Mouse (Mus musculus) erythroblast, adult 5-6 weeks (primary cell): Measurements from ENCODE around the gene Spats2l. TPM values are rescaled to one million over a fixed set of nuclear protein-coding genes. Genes with fewer than 3 reads are reported as not detected.

Experiments used
- ATAC-seq: replicated peaks from 2 replicates; pipeline ENCODE4 v1.8.0; 2016; ENCODE audit warnings: moderate number of reproducible peaks, mild to moderate bottlenecking, moderate TSS enrichment, inconsistent platforms; ENCODE audit not compliant: poor library complexity, low FRiP score, severe bottlenecking
- total RNA-seq, 2 experiments: library from RNA; stranded (forward) in 1 of 2; stranded (reverse) in 1 of 2; fragments of 150-400 nt in 1 of 2; fragments of 200-764, 138-1000 nt in 1 of 2; gene quantifications; 2 replicates each; pipeline versions ENCODE4 v1.2.3 to v1.2.4; 2015 to 2017; ENCODE audit warnings: low replicate concordance in 2 of 2

Spats2l gene
- total RNA-seq (2015; ENCODE audit: low replicate concordance) (0.19 TPM in 1 of 2 replicates, not detected in the other), total RNA-seq (2017; ENCODE audit: low replicate concordance) (not detected in 2 replicates)

GRCm38 (mm10) chr1:57774001-57774667, at the start of gene Spats2l:
Spats2l (plus strand) TSS chr1:57774162.
- no peak for ATAC-seq

GRCm38 (mm10) chr1:57725268-57725667, 48.7 kb upstream of the Spats2l start:
- no peak for ATAC-seq

- ATAC-seq: no peak
These were observed 38.1 kb upstream of the Spats2l start for GRCm38 (mm10) chr1:57735877-57736276.

DNA sequence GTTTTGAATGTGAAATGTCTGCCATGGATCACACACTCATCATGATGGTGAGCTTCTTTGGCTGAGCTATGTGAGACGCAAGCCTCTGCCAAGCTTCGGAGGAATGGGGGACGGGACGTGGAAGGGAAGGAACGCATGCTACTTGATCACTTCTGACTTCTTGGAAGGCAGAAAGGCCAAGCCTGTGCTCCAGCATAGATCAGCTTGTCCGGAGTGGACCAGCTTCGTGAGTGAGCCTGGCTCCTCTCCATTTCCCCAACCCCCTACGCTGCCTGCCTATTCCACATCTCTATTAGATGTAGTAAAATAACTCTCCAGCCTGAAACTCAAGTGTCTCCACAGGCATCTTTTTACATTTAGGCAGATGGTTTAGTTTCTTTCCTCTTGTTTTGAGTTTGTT, 32.2 kb upstream of the Spats2l start:
- ATAC-seq: no peak

DNA sequence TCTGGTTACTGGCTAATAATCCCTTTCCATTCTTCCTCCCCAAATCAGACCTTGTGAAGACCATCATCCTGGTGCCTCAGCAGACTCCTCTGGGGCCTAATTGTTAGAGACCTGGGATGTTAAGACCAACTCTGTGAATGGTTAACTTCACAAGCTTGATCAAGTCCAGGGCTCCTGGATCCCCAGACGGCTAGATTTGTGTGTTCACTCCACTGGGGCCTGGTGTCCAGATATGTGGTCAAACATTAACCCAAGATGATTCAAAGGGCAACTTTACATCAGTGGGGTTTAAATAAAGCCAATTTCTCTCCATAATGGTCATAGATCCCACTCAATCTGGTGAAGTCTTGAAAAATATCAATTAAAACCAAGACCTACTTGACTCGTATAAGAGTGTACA, 31.7 kb upstream of the Spats2l start:
- ATAC-seq: no peak

DNA sequence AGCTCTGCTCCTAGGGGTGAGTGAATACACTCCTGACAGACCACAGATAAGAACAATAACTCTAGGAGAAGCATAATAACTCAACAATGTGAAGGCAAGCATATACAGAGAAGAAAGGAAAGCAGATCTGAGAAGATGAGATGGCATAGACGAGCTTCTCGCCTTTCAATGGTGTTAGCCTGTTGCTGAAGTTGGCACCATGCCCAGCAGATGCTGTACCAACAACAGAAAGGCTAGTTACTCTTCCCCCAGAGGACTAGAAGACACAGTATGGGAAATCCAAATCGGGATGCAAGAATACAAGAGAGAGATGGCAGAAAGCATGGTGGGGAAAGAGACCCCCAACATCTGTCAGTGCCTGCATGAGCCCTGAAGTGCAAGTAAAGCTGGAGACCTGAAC, 22.2 kb upstream of the Spats2l start:
- no peak for ATAC-seq

DNA sequence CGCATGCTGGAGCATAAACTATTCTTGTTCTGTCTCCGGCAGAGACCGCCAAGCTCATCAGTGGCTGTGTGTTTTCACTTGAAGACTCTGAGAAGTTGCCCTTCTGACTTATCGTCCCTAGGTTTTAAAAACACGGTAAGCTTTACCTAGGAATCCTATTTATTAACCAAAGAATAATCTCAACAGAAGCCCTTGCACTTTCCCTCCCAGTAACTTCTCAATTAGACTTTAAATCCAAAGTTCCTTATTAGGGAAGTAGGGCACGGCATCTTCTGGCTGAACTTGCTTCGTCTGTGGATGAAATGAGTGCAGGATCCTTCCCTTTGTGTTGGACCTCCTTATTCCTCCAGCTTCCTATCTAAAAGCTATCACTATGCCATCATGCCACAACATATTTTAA, 7.6 kb upstream of the Spats2l start:
- no peak for ATAC-seq

GRCm38 (mm10) chr1:57773326-57773725, 636 bp upstream of the Spats2l start:
- no peak for ATAC-seq

GRCm38 (mm10) chr1:57774668-57775495, 920 bp downstream of the Spats2l start:
- no peak for ATAC-seq

DNA sequence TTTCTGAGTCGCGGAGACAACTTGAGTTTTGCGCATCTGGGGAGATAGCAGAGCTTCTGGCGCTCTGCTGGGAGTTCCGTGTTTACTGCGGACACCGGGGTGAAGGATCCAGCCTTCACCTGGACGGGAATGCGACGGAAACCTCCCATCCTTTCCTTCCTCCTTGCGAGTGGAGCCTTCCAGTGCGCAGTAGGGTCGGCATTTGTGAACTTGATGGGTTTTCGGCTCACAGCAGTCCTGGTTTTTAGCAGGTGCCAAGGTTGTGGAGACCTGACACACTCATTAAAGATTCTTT, 1.5 kb downstream of the Spats2l start:
- no peak for ATAC-seq

DNA sequence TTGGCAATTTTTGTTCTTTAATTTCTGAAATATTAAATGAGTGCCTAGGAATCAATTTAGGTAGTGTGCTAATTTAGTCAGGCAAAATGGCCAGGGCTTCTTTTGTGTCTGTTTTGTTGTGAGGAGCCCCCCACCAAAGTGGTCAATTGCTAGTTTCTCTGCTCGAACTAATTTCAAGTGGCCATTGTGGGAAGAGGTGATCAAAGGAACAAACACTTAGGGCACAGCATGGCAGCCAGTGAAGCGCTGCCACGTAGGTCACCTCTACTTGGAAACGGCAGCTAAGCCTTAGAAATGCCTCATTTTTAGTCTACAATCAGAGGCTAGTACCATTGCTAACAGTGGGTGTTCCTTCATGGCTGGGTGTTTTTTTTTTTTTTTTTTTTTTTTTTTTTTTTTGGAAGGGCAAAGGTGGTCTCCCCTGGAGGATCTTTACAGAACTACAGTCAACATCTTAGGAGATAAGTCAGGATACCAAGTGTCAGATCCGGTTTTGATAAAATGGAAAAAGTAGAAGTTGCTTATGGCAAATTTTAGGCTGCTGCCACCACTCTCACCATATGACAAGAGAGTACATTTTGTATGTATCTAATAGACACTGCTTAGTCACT, 2.8 kb downstream of the Spats2l start:
- no peak for ATAC-seq

DNA sequence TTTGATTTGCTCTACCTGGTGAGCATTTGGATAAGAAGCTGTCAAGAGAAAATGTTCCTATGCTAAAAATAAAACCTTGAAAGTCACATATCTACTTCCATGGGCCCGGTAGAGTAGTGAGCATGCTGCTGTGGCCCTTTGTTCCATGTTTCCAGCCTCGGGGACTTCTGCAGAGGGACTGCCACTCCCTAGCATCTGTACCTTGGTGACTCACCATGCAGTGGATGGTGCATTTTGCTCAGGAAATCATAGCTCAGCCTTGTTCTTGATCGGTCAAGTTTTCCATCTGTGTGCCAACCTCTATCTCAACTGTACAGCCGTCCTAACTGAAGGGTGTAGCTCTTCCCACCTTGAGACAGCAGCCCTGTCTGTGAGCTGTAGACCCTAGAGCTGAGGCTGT, 10.3 kb downstream of the Spats2l start:
- no peak for ATAC-seq

DNA sequence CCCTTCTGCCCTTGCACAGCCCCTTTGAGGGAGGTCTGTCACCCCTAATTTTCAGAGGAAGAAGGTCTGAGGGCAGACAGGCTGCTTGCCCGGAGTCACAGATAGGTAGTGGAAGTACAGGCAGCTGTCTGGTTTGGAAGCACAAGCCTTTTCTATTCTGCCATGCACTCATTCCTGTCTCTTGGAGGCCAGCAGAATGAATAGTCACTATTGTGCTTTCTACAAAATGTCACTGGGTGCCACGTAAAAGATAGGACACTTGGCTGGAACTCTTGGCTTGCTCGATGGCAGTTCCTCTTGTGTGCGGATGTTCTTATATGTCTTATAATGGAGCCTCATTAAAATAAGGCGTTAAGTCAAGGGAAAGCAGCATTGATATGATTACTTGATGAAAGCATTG, 15.9 kb downstream of the Spats2l start:
- no peak for ATAC-seq

DNA sequence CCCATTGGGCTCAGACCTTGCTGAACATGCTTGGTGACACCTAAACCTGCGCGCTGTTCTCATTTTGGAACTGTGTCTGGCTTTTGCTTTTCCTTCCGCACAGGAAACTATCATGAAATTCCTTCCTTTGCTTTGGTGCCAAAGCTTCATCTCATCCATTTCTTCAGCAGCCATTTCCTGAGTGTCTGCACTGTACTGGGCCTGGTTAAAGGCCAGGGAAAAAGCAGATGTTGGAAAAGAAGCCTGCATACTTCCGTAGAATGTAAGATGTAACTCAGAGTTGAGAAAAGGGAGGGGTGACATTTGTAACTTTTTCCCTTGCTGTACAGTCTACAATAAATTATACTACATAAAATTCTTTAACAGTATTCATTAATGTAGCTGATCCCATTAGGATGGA, 18.2 kb downstream of the Spats2l start:
- ATAC-seq: no peak

DNA sequence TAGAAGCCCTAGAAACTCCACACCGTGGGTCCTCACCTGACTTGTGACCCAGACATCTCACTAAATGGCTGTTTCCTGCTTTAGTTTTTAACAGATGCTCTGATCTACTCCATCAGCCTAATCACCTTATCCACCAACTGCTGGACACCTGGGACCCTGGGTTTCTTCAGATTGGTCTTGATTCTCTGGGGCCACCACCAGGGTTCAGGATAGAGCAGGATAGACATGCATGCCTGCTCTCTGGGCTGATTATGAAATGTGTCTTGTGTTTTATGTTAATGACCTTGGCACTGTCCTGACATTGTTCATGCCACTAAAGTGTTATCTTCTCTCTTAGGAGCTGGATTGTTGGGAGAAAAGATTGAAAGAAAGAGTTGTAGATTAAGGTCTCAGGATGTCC, 21.9 kb downstream of the Spats2l start:
- ATAC-seq: no peak

DNA sequence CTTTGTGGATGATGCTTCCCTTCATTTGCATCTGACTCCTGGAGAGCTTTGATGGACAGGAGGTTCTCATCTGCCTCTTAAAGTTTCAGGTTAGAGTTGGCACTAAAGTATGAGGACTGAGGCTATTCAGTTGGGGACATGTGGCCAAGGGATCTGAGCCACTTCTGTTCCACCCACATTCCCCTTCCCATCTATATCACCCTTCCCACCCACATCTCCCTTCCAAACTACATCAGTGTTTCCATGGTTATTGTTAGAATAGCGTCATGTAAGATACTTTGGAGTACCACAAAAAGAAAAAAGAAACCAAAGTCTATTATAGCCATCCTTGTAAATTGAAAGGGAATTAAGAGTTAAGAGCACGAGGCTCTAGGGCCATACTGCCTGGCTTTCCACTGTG, 25.4 kb downstream of the Spats2l start:
- ATAC-seq: no peak

DNA sequence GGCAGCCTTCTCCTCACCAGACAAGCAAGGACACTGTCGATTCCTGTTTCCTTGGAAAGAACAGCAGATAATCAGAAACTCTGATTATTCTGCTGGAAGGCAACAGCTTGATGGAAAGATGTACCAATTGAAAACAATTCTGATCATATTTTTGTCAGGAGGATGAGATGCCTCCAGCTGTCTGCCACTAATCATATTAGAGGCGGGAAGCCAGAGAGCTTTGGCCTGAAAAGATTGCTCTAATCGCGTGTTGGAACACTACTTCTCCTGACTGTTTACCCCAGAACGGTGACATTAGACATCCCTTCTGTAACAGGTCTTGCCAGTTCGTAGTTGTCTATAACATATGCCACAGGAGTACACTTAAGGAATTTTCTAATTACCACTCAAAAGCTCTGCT, 26.9 kb downstream of the Spats2l start:
- no peak for ATAC-seq

- ATAC-seq: no peak
These were observed 32.2 kb downstream of the Spats2l start for GRCm38 (mm10) chr1:57806126-57806525.

- no peak for ATAC-seq
These were observed 33.9 kb downstream of the Spats2l start for GRCm38 (mm10) chr1:57807882-57808281.

GRCm38 (mm10) chr1:57810221-57810620, 36.3 kb downstream of the Spats2l start:
- ATAC-seq: no peak

- ATAC-seq: no peak
These were observed 43.1 kb downstream of the Spats2l start for GRCm38 (mm10) chr1:57817103-57817502.
